Mouse (Mus musculus) lung, adult 2 months (tissue): Measurements from ENCODE around the gene Pde10a.

Source experiments
- CTCF ChIP-seq: fragments of 200-500 bp; IDR thresholded peaks from 2 replicates; pipeline ENCODE4 v1.5.1; 2011; ENCODE audit warnings: mild to moderate bottlenecking, low read length, control low read depth; ENCODE audit not compliant: insufficient read depth
- POLR2A ChIP-seq: fragments of 200-500 bp; IDR thresholded peaks from 2 replicates; pipeline ENCODE4 v1.6.1; 2011; ENCODE audit warnings: low read depth, mild to moderate bottlenecking, control low read depth, low read length, borderline replicate concordance; ENCODE audit errors: extremely low read depth

DNA sequence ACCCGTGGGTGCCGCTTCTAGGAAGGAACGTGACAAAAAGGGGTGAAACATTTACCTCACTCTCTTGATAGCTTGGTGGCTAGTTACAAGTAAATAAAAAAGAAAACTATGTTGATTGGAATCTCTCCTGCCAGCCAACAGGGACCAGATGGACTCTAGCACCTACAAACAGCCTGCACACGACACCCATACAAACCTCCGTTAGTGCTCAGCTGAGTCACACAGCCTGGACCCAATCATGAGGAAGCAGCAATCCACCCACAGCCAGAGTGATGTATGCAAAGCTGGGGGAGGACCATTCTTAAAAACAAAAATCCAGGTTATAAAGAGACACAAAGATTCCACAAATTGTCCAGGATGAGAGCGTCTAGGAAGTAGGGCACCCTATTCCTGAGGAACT, 9.2 kb upstream of the Pde10a start:
- TF ChIP-seq CTCF: no peak
- no peak for TF ChIP-seq POLR2A
